Mouse (Mus musculus): ENCODE data around the gene Tmem151a. TPM values are rescaled to one million over a fixed set of nuclear protein-coding genes. Genes with fewer than 3 reads are reported as not detected.

Gene Tmem151a
- total RNA-seq, 2 experiments from 2014 or later = not detected

GRCm38 (mm10) chr19:5067867-5068569 is 17.3 kb downstream of the Tmem151a start, which contains the start of gene Cd248:
TSS of gene Cd248 (plus strand) at chr19:5068078.
- DNase-seq = peak; percentile 88

GRCm38 (mm10) chr19:5067040-5067799 is 18.1 kb downstream of the Tmem151a start:
- DNase-seq = no peak

- DNase-seq = peak; percentile 62
Measured at GRCm38 (mm10) chr19:5065104-5065503, 20.2 kb downstream of the Tmem151a start.

- DNase-seq = peak; percentile 79
Measured at GRCm38 (mm10) chr19:5062446-5062845, 22.9 kb downstream of the Tmem151a start.

- DNase-seq = no peak
Measured at GRCm38 (mm10) chr19:5062041-5062440, 23.3 kb downstream of the Tmem151a start.

DNA sequence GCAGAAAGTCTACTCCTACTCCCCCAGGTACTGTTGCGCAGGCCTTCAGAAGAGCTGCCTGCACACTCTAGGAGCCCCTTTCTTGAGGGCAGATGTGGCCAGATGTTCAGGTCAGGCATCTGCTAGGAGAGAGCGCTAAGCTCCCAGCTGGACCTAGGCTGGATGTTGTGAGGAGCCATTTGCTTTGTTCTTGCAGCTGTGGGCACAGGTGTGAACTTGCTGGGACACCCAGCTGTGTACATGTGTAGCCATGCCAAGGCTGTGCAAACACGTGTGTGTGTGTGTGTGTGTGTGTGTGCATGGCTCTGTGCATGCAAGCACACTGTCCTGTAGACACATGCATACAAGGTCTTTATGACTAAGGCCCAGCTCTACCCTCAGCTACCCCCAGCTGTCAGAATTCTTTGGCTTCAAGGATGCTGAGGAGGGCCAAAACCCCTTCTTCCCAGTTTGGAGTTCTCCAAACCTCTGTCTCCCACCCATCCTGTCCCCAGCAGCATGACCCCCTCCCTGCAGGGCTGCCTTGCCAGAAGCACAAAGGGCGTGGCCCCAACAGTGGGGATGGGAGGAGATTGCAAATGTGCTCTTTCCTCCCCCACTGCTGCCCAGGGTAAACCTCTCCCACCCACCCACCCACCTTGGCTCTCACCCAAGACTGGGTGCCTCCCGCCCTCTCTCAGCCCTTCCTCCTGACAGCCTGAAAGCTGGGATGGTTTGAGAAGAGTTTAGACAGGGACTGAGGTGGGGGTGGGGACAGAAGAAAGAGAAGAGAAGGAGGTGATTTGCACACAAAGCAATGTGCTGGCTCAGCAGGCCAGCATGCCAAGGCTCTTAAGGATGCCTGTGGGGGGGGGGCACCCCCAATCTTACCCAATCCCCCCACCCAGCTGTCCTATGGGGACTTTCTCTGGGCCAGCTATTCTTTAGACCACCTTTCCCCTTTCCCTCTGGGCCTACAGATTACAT is 24.7 kb downstream of the Tmem151a start:
- peak; percentile 61 for DNase-seq

GRCm38 (mm10) chr19:5058801-5059771 is 26.2 kb downstream of the Tmem151a start:
- DNase-seq = no peak

- DNase-seq = no peak
Measured at GRCm38 (mm10) chr19:5057876-5058775, 27.2 kb downstream of the Tmem151a start.

- DNase-seq = no peak
Measured at GRCm38 (mm10) chr19:5056251-5056650, 29.1 kb downstream of the Tmem151a start.

DNA sequence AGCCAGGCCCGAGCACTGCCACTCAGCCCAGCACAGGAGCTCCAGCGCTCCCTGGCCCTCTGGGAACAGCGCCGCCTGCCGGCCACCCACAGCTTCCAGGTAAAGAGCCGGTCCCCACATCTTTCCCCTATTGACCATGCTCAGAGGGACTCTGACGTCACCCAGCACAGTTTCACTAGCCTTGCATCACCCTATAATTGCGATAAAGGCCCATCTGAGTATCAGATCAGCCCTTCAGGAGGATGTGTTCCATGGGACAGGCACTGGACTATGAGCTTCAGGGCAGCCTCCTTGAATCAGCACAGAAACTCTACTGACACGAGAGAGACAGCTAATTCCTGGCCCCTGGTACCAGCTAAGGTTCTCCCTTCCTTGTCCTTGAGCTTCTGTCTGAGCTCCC is 31.4 kb downstream of the Tmem151a start:
- no peak for DNase-seq

GRCm38 (mm10) chr19:5052853-5053252 is 32.5 kb downstream of the Tmem151a start:
- DNase-seq = no peak

DNA sequence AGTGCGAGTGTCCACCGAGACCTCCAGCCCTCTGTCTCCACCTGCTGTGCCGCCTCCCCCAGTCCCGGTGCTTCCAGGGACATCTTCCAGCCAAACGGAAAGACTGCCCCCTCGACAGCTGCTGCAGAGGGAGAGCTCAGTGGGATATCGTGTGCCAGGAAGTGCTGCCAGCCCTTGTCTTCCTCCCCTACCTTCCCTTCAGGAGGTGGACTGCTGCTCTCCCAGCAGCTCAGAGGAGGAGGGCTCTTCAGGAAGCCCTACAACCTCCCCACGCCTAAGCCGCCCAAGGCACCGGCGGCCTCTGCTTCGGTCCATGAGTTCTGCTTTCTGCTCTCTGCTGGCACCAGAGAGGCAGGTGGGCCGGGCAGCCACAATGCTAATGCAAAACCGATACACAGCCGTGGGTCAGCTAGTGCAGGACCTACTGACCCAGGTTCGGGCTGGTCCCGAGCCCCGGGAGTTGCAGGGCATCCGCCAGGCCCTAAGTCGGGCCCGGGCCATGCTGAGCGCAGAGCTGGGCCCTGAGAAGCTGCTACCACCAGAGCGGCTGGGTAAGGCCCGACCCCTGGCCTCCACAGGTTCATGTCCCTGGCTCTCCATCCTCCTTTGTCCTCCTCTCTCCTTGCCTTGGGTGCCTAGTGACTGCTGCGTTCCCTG is 33.0 kb downstream of the Tmem151a start:
- DNase-seq = no peak

GRCm38 (mm10) chr19:5051515-5051914 is 33.8 kb downstream of the Tmem151a start:
- no peak for DNase-seq

GRCm38 (mm10) chr19:5051031-5051430 is 34.3 kb downstream of the Tmem151a start:
- no peak for DNase-seq

- DNase-seq = no peak
Measured at GRCm38 (mm10) chr19:5050047-5050905, 35.1 kb downstream of the Tmem151a start, which contains the start of gene Rin1. TSS of gene Rin1 (plus strand) at chr19:5050481.

DNA sequence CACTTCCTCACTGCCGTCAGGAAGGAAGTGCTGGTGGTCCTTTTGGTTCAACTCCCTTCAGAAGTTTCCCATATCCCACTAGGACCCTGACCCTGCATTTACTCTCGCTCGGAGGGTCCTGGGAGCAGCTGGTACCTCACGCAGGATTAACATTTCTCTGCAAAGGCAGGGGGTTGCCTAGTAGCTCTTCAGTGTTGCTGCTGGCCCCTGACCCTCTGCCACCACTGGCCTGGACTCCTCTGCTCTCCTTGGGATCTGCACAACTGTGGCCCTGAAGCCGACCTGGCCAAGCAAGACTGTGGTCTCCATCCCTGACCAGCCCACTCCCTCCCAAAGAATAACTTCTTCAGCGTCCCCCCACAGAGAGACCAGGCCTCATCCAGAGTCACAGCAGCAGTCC is 36.0 kb downstream of the Tmem151a start:
- no peak for DNase-seq

GRCm38 (mm10) chr19:5048138-5049056 is 36.9 kb downstream of the Tmem151a start:
- no peak for DNase-seq
